Mouse (Mus musculus) heart, embryonic 14.5 days (tissue): Measurements from ENCODE around the gene Lif. TPM values are rescaled to one million over a fixed set of nuclear protein-coding genes. Genes with fewer than 3 reads are reported as not detected.

Source experiments
- ATAC-seq: fragments of 200-750 bp; cut with Nextera tagmentation; 2 replicates; pipeline ENCODE4 v1.8.0; 2017; ENCODE audit warnings: low read depth, moderate TSS enrichment; ENCODE audit not compliant: insufficient number of reproducible peaks, insufficient read depth, low FRiP score
- H3K27ac ChIP-seq, 2 experiments: fragments of 200-500 bp in 1 of 2; fragments of 300-500 bp in 1 of 2; sonication (generic) in 1 of 2; replicated peaks in 1 of 2; 2 replicates each; pipeline ENCODE4 v1.5.1; 2012 to 2014; ENCODE audit warnings: low read depth in 2 of 2, low read length in 2 of 2, control low read depth in 1 of 2, mild to moderate bottlenecking in 1 of 2, mixed read lengths in 1 of 2; ENCODE audit not compliant: control insufficient read depth in 1 of 2, insufficient read depth in 1 of 2
- H3K27me3 ChIP-seq: fragments of 300-500 bp; sonication (generic); 2 replicates; pipeline ENCODE4 v1.6.1; 2014; ENCODE audit warnings: mild to moderate bottlenecking, low read length, control low read depth; ENCODE audit not compliant: control insufficient read depth, insufficient read depth
- H3K36me3 ChIP-seq: fragments of 300-500 bp; sonication (generic); 2 replicates; pipeline ENCODE4 v1.6.1; 2014; ENCODE audit warnings: mild to moderate bottlenecking, control low read depth, low read length, mixed read lengths; ENCODE audit not compliant: control insufficient read depth, insufficient read depth
- H3K4me1 ChIP-seq, 2 experiments: fragments of 200-500 bp in 1 of 2; fragments of 300-500 bp in 1 of 2; sonication (generic) in 1 of 2; 2 replicates each; pipeline ENCODE4 v1.6.1; 2012 to 2014; ENCODE audit warnings: low read length in 2 of 2, control low read depth in 1 of 2, mixed read lengths in 1 of 2; ENCODE audit not compliant: control insufficient read depth in 2 of 2, insufficient read depth in 2 of 2
- H3K4me2 ChIP-seq: fragments of 300-500 bp; sonication (generic); 2 replicates; pipeline ENCODE4 v1.6.1; 2014; ENCODE audit warnings: mild to moderate bottlenecking, low read length
- H3K4me3 ChIP-seq, 2 experiments: fragments of 200-500 bp in 1 of 2; fragments of 300-500 bp in 1 of 2; sonication (generic) in 1 of 2; 2 replicates each; pipeline ENCODE4 v1.5.1; 2012 to 2014; ENCODE audit warnings: low read length in 2 of 2, mild to moderate bottlenecking in 2 of 2, control low read depth in 1 of 2, low read depth in 1 of 2, moderate library complexity in 1 of 2; ENCODE audit not compliant: control insufficient read depth in 1 of 2, insufficient read depth in 1 of 2
- H3K9ac ChIP-seq: fragments of 300-500 bp; sonication (generic); 2 replicates; pipeline ENCODE4 v1.6.1; 2014; ENCODE audit warnings: mild to moderate bottlenecking, low read length
- H3K9me3 ChIP-seq: fragments of 300-500 bp; sonication (generic); 2 replicates; pipeline ENCODE4 v1.6.1; 2016; ENCODE audit warnings: low read length, control low read depth; ENCODE audit not compliant: control insufficient read depth
- WGBS: fragments of 180-500 bp; shearing (Covaris S2); extraction: QIAGEN DNeasy Blood & Tissue Kit; methylation state at CpG from one replicate; pipeline ENCODE4 v1.1.7; 2014; 5-methylcytosine and 5-hydroxymethylcytosine counted together
- polyA plus RNA-seq: library from polyadenylated mRNA; unstranded; fragments of >200 nt; fragmentation: Nextera tagmentation; extraction: Ambion mirVana; gene quantifications from 2 replicates; pipeline ENCODE4 v1.2.1, GENCODE M21; 2014

Lif gene
- polyA plus RNA-seq, 1 experiment from 2014 or later, result 0.24 TPM

- Histone ChIP-seq H3K4me3 (no peak overlapping the region), H3K9ac (no peak overlapping the region), H3K27ac (no peak overlapping the region), H3K4me1 (no peaks in the 10 kb centered on the region), H3K9me3 (no peaks in the 10 kb centered on the region), H3K4me2 (no peak overlapping the region), H3K36me3 (no peaks in the 10 kb centered on the region), H3K27me3 (no peaks in the 10 kb centered on the region)
- ATAC-seq, result no peak
- 61% methylated on average over 2 of the region's 2 CpGs for WGBS
These were observed 4.5 kb upstream of the Lif start for GRCm38 (mm10) chr11:4252886-4253285.

- WGBS, result 60% methylated on average over 5 of the region's 5 CpGs
- Histone ChIP-seq H3K27me3 (no peaks in the 10 kb centered on the region), H3K4me1 (peaks cover 28 to 30% of the 10 kb centered on the region in 2 experiments), H3K36me3 (no peaks in the 10 kb centered on the region), H3K4me2 (no peak overlapping the region), H3K9me3 (no peaks in the 10 kb centered on the region), H3K27ac (no peak overlapping the region), H3K4me3 (no peak overlapping the region), H3K9ac (no peak overlapping the region)
- no peak for ATAC-seq
These were observed 399 bp downstream of the Lif start for GRCm38 (mm10) chr11:4257756-4258155.

- Histone ChIP-seq H3K9me3 (no peaks in the 10 kb centered on the region), H3K4me2 (peak overlapping the region; percentile 57), H3K36me3 (no peaks in the 10 kb centered on the region), H3K27me3 (no peaks in the 10 kb centered on the region), H3K4me3 (peak overlapping the region; percentile 1 to 17; a peak in 1 of 4 replicates), H3K4me1 (peaks cover 31 to 38% of the 10 kb centered on the region in 2 experiments), H3K9ac (no peak overlapping the region), H3K27ac (no peak overlapping the region)
- ATAC-seq, result no peak
- WGBS, result 1% methylated on average over 7 of the region's 7 CpGs
These were observed 1.3 kb downstream of the Lif start for GRCm38 (mm10) chr11:4258657-4259082.

DNA sequence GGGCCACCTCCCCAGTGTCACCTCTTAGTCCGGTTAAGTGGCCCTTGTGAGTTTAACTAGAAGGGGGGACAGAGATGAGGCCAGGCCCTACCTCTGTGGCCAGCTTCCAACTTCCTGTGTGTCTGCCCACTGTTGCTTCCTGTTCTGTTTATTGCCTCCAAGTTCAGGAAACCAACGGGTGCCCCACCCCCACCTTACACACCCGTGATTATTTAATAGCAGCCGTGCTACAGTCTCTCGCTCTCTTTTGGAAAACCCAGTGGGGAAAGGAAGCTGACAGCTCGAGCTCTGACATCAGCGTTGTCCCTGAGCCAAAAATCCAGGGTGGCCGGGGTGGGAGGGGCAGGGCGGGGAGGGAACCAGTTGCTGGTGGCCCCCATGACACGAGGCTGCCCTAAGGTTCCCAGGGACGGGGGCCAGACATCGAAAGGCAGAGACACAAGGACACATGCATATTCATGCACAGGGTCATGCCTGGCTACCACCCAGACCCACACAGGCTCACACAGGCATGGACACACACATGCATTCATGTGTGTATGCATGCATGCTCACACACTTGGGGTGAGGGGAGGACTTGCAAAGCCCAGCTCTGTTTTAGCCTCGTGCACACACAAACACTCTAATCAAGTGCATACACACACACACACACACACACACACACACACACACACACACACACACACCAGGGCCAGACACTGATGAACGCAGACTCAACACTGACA, 3.3 kb downstream of the Lif start:
- Histone ChIP-seq H3K4me3 (no peak overlapping the region), H3K27ac (0 out of 4 replicates have a peak overlapping the region, but pooled peaks of 1 of the 2 experiments have one; percentile 33), H3K4me2 (peak overlapping the region; percentile 43), H3K4me1 (peaks cover 32 to 42% of the 10 kb centered on the region in 2 experiments), H3K9ac (0 out of 2 replicates have a peak overlapping the region, but pooled peaks have one; percentile 25), H3K27me3 (peaks cover 15% of the 10 kb centered on the region), H3K9me3 (no peaks in the 10 kb centered on the region), H3K36me3 (no peaks in the 10 kb centered on the region)
- WGBS, result 27% methylated on average over 14 of the region's 14 CpGs
- ATAC-seq, result no peak

DNA sequence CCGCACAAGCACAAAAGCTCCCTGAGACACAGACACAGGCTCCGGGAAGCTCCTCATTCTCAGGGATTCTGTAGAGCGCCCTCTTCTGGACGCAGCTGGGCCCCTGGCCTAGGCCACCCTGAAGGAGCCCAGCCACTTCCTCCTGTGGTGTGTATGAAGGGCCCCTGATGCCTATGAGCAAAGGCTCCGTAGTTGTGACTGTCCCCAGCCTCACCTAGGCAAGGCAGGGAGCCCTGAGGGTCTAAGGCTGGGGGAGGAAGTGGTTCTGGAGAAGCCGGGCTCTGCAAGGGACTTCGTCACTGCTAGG, 3.8 kb downstream of the Lif start:
- Histone ChIP-seq H3K27me3 (peaks cover 20% of the 10 kb centered on the region), H3K9me3 (no peaks in the 10 kb centered on the region), H3K27ac (peak overlapping the region in 1 of 2 experiments; percentile 41; a peak in 1 of 4 replicates), H3K4me1 (peaks cover 32 to 46% of the 10 kb centered on the region in 2 experiments), H3K9ac (no peak overlapping the region), H3K4me3 (no peak overlapping the region), H3K36me3 (no peaks in the 10 kb centered on the region), H3K4me2 (no peak overlapping the region)
- no peak for ATAC-seq
- 48% methylated on average over 7 of the region's 7 CpGs for WGBS

DNA sequence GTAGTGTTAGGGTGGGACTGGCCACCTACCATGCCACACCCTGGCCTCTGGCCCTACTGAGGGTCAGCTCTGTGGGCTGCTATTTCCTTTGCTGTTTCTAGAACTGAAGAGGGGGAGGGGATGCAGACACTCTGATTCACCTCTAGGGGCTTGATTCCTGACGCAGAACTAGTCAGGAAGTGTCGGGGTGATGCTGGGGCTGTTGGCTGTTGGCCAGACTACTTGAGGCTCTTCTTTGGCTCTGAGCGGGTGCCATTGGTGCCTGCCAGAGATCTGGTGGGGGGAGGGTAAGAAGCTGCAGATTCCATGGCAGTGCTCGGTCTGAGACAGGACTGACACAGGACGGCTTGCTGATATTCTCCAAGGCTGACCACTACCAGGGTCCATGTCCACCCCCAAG, 4.6 kb downstream of the Lif start:
- H3K4me1 ChIP-seq, result peaks cover 32 to 51% of the 10 kb centered on the region in 2 experiments
- WGBS, result 6% methylated on average over 5 of the region's 5 CpGs
- peak overlapping the region in 1 of 2 experiments; percentile 41; a peak in 1 of 4 replicates for H3K27ac ChIP-seq
- no peak overlapping the region for H3K4me3 ChIP-seq
- no peak overlapping the region for H3K9ac ChIP-seq
- peaks cover 23% of the 10 kb centered on the region for H3K27me3 ChIP-seq
- ATAC-seq, result 0 out of 2 replicates have a peak, but pooled peaks have one; percentile 19
- no peak overlapping the region for H3K4me2 ChIP-seq
- H3K9me3 ChIP-seq, result no peaks in the 10 kb centered on the region
- H3K36me3 ChIP-seq, result no peaks in the 10 kb centered on the region

- H3K4me2 ChIP-seq, result no peak overlapping the region
- H3K9me3 ChIP-seq, result no peaks in the 10 kb centered on the region
- no peak overlapping the region for H3K4me3 ChIP-seq
- no peak overlapping the region for H3K27ac ChIP-seq
- peaks cover 32% of the 10 kb centered on the region for H3K27me3 ChIP-seq
- H3K36me3 ChIP-seq, result no peaks in the 10 kb centered on the region
- ATAC-seq, result no peak
- WGBS, result 24% methylated on average over 6 of the region's 7 CpGs
- no peak overlapping the region for H3K9ac ChIP-seq
- peaks cover 35 to 56% of the 10 kb centered on the region in 2 experiments for H3K4me1 ChIP-seq
These were observed 5.5 kb downstream of the Lif start for GRCm38 (mm10) chr11:4262847-4263246.

DNA sequence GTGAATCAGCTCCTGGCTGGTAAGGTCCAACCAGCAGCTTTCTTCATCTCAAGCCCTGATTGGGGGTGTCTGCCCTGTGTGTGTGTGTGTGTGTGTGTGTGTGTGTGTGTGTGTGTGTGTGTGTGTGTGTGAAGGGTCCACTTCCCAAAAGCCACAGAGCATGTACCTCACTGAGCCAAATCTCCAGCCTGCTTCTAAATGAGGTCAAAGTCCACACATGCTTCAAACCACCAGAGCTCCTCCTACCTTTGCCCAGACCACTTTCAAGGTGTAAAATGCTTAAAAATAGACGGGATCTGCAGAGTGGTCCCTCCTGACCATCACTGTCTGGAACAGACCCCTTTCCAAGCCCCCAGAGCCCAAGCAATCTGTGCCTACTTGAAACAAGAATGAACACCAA, 5.9 kb downstream of the Lif start:
- Histone ChIP-seq H3K9me3 (no peaks in the 10 kb centered on the region), H3K27me3 (peaks cover 37% of the 10 kb centered on the region), H3K4me2 (no peak overlapping the region), H3K9ac (no peak overlapping the region), H3K4me1 (peaks cover 35 to 56% of the 10 kb centered on the region in 2 experiments), H3K4me3 (no peak overlapping the region), H3K36me3 (no peaks in the 10 kb centered on the region), H3K27ac (no peak overlapping the region)
- ATAC-seq, result no peak
- 25% methylated on average over 1 of the region's 1 CpGs for WGBS
